Mouse (Mus musculus) skeletal muscle tissue, adult 2 months (tissue): ENCODE measurements around the gene Rpl27a.

Experiments
- DNase-seq: peaks from one replicate; pipeline ENCODE4 v3.0.0-alpha.2; 2012; ENCODE audit warnings: low read depth, low spot score

Rpl27a gene

DNA sequence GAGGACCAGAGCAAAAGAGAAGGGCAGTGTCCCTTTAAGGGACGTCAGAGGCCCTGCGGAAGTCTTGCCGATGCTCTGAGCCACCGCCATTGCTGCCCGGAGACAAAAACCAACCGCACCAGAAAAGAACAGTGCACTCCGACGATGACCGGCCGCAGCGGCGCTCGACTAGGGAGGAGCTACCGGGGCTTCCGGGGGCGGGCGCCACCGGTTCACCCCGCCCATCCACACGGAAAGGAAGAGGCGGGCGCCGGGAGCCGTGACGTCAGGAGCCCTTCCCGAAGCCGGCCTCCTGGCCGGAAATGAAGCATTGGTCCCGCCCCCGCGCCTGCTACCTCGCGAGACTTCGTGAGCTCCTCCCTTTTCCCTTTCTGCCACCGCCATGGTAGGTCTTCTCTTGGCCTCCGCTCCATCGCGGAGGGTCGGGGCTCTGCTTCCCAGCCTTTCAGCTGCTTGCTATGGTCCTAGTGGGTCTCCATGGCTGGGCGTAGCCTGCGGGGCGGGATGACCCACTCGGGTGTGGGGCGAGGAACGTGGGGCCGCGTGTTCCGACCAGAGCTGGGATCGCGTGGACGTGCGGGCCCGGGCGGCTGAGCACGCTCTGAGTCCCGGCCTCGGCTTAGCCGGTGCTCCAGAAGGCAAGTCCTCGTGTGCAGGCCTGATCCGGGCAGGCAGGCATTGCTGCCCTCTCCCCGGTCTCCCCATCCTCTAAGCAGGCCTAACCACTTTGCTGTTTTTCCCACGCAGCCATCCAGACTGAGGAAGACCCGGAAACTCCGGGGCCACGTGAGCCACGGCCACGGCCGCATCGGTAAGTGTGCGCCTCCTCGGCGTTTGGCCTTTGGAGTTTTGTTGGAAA is at the start of gene Rpl27a:
Rpl27a (plus strand) TSS at position 310 of the 859 bp plus-strand sequence.
- DNase-seq, result peak; percentile 98

DNA sequence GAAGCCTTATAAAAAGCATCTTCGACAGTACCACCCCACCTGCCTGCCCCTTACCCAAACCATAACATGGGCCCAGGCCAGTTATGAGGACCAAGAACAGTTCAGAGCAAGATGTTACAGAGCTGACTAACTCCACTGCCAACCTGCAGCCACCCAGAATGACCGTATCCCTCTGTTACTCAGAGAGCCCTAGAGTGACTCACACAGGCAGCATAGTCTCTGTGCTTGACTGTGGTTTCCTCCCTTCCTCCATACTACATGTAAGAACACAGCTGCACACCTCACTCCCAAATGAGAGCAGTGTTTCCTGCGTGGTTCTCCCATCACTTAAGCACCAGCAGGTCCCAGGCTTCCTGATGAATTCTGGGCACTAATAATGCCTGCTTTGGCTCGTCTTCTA is 48.2 kb upstream of the Rpl27a start:
- DNase-seq, result no peak

DNA sequence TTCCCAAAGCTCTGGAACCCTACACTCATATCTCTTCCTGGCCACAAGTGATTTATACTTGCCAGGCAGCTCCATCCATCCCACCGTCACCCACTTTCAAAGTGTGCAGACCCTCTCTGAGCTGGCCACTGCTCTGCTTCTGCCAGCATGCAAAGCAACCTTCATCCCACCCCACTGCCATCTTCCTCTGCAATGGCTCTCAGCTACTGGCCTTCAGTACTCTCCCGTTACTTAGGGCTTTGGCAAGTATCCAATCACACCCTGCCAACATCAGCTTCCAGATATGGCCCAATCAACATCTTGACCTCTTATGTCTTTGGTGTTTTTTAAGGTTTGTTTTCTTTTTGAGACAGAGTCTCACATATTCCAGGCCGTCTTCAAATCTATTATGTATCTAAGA is 41.0 kb upstream of the Rpl27a start:
- no peak for DNase-seq

DNA sequence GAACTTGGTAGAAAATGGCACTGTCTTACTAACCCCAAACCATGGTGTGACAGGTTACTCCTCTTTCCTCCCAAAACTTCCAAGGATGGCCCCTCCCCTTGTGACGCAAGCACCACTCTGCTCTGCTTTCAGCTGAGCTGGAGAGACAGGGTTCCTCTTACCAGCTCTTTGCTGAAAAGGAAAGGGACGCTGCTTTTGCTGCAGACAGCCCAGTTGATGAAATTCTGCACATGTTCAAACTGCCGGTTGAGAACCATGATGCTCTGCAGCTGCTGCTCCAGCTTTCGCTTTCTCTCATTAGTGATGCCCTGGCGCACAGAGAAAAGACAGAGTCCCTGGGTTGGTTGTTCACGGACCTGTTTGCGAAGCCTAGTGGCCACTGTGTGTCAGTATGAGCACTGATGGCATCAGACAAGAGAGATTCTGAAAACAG is 38.2 kb upstream of the Rpl27a start:
- DNase-seq, result no peak

DNA sequence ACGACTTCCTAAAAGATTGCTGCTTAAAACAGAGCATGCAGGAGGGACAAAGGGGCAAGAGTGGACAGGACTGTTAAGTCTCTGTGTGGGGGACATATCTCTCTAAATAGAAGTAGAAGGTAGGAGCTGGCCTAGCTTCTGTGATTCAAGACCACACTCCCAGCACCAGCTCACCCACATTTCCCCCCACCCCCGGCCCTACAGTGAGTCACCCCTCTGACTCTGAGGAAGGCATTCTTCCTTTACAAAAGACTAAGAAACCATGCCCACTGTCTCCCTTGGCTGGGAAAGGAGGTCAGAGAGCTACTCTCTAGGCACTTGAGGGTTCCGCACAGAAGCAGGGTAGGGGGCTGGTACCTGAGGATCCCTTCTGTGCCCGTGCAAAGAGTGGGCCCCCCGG is 34.7 kb upstream of the Rpl27a start:
- DNase-seq, result no peak

DNA sequence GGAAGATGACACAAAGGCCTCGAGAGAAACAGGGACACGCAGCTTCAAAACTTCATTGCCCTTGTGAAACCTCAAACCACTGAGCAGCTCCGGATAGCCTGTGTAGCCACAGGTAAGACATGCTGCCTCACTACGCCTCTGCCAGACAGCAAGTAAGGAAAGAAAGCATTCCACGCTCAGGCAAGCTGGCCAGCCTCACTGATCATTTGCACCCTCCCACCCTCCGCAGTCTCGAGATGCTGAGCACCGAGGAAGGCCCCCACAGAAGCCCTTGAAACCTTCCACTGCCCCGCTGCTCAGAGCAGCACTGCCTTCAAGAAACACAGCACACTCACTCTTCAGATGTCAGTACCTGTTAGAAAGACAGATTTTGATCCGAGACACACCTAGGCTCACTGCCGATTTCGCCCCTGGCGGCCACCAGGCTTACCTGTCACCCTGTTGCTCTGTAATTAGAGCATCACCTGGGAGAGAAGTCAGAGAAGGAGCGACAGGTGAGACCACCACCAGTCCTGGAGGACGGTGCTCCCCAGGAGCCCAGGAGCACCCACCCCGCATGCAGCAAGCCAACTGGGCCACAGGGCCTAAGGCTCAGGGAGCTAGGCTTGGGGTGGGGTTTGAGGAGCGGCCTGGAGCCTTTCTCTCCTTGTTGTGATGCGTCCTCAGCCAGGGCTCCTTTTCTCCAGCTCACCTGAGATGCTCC is 26.2 kb upstream of the Rpl27a start:
- DNase-seq, result no peak

DNA sequence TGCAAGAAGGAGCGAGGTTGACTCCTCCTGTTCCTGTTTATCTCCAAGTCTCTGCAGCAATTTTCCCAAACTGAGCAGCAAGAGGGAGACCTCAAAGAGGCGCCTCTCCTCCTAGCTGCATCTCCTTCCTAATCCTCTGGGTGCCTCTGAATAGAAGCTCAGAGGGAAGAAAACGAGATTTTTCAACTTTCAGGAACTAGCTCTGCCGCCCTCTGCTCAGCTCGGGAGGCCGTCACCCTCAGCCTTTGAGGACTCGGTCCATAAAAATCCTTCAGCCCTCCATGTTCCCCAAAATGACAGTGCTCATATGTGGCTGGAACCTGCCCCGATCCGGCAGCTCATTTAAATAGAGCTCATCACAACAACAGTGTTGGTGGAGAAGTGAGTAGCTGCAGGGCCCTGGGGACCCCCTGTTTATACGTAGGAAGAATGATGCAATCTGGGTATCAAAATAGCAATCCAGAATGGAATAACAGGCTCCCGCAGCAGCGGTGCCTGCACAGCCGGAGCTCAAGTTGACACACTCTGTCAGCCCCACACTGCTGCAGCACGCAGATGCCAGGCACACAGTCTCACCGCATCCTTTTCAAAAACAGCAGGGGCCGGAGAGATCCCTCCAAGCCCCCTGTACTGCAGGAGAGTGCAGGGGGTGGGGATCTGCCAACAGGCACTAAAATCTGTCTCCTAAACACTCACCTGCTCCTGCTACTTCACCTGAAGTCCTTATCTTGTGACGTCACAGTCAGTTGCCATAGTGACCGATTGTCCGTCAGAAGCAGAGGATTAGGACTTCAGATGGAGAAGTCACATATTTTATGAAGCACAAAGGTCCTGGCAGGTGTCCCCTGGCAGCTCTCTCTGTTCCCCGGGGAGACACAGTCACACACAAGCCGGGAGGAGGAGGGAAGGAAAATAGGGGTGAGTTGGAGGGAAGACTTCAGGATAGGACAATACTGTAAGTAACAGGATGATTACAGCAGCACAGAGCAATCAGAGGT is 25.3 kb upstream of the Rpl27a start:
- DNase-seq, result no peak

DNA sequence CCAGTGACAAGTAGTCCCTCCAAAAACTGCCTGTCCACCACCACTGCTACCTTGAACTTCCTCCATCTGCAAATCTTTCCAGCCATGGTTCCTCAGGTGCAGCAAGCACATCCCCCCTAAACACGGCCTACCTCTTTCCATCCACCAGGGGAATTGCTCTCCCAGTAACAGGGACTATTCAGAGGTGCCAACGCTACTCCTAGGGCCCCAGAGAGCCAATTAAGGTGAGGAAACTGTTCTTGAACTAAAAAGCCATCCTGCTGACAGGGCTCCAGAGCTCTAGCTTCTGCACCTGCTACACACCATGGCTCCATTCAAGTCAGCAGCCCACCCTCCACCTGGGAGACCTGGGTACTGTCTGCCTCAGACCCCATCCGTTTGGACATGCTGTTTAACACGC is 21.4 kb upstream of the Rpl27a start:
- no peak for DNase-seq

DNA sequence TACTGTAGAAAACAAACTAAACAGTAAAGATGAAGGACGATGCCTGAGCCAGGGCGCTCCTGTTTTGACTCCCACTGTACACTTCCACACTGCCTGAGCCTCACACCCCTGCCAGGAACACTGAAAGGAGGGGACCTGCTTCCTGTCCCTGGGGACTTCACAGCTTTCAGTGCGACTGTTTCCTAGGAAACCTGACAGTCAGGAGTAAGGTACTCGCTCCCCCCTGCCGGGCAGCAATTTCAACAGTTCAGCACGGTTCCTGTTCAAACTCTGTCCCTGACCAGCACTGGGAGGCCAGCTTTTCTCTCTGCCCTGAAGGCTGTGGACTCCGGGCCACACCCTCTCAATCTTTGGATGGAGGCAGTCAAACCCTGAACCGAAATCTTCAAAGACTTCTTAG is 11.8 kb upstream of the Rpl27a start:
- DNase-seq, result no peak

DNA sequence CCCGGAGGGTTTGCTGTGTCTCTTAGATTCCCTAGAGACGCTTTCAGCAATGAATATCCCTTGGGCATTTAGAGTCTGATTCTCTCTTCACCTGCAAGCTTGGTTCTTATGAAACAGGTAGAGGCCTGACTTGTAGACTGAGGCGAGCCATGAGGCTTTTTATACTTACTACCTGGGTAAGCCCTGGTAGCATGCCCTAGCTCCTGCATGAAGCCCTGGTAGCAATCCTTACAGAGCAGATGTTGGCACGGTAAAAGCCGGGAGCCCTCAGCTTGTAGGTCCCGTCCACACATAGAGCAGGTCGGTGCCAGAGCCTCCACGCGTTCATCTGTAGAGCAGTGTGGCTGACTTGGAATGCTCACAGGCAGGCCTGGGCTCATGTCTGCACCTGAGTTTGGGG is 11.4 kb upstream of the Rpl27a start:
- no peak for DNase-seq

DNA sequence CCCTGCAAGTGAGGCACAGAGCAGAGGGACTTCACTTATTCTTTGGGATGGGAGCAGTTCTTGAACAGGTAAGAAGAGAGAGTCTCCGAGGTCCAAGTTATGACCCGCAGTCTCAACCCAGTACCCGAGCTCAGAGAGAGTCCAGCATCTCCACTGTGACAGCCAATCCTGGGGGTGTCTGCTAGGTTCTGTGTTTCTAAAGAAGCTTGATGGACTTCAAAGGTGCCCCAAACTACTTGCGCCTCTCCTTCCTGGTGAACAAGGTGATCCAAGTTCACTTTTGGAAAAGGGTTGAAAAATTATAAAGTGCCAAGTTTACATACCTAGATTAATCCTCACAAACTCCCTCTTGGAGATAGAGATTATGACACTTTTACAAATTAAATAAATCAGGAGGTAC is 10.9 kb upstream of the Rpl27a start, which contains the start of gene Trim66:
Trim66 (minus strand) TSS at position 101 of the 400 bp plus-strand sequence.
- no peak for DNase-seq

DNA sequence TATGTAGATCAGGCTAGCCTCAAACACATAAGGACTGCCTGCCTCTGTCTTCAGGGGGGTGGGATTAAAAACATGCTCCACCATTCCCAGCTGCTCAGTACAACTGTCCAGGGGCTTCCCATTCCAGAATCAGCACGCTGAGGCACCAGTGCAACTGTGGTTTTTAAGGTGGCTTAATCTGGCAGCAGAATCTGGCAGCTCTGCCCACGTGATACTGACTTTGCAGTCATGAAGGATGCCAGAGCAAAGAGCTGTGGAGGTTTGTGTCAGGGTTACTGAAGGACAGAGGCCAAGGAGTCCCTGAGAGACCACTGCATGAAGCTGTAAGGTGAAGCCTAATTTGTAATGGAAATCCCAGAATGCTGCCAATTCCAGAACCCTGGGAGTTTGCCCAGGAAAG is 8.1 kb upstream of the Rpl27a start:
- DNase-seq, result no peak

DNA sequence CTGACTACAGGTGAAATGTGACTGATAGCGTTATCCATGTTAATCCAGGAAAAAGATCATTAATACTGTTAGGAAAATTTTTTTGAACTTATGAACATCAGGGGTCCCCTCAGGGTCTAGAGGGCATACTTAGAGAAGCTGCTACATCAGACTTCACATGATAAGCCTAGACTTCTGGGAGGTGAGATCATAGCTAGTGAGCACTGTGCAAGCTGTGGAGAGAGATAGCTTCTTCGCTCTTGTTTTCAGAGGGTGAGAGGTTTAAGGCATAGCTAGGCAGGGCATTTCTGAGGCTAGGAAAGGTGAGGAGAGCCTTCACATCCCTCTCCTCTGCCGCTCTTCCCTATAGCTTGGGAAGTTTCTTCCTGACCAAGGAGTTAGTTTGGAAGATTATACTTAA is 7.1 kb upstream of the Rpl27a start:
- no peak for DNase-seq

DNA sequence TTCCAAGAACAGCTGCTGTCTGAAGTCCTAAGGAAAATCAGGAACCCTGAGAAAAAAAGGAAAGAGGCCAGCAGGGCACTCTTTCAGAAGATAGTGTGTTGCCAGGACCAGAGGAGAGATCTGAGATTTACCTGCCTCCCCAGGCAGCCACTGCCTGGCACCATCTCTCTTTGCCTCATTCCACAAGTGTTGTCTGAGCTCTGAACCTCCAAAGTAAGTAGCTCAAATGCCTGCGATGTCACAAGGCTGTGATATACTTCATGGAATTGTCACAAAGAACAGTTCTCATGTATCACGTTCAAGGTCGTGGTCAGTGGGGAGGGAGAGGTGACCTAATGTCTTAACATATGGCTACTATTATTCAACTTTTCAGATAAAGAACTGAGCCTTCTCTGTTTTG is 2.4 kb upstream of the Rpl27a start:
- DNase-seq, result no peak

DNA sequence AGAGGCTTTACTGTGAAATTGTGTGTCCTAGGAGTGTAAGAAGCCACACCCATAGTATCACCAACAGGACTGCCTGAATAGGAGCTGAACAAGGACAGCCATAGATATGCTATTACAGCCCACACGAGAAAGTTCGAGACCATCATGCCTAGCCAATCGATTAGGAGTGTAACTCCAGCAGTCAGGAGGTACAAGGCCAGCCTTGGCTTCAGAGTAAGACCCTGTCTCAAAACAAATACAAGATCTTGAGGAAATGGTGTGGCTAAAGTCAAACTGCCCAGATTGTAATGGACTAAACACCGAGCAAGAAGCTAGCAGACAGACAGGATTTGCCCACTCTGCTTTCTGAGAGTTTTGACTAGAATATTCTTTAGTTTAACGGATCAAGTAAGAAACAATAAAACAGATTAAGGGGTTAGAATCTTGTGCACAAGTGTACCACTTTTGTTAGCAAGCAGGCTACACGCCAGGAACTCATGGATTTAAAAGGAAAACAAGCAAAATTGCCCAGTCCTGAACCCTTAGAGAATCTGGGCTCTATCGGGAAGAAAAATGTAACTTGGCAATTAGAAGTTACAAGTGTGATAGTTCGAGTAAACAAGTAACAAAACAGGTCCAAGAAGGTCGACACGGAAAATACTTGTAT is 788 bp upstream of the Rpl27a start:
- DNase-seq, result no peak

DNA sequence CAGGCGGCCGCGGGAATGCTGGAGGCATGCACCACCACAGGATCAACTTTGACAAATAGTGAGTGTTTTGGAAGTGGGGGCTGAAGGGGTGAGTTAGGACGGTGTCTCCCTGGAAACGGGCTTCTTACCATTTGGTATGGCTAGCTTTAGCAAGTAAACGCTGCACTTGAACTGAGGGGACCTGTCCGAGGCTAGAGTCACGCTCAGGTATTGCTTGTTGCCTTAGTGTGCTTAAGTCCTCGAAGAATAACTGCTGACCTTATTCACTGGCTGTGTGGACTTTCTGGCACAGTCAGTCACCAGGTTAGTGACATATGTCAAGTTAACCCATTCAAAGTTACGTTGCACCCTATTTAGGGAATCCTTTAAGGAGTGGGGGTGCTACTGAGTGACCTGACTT is 989 bp downstream of the Rpl27a start:
- no peak for DNase-seq

DNA sequence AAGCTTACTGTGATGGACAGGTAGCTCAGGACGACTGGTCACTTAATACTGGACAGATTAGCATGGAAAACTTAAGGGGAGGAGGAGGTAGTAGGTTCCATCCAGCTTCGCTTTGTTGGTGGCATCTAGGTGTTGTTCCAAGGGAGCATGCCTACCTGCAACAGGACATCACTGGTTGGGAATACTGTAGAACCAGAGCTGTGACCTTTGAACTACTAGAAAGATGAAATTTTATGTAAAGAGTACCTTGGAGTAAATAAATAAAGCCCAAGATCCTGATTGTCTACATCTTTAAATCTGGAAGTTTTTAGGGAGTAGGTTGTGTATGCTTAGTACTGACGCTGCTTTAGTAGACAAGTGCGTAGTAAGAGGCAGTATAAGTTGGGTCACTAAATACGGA is 3.1 kb downstream of the Rpl27a start:
- no peak for DNase-seq

DNA sequence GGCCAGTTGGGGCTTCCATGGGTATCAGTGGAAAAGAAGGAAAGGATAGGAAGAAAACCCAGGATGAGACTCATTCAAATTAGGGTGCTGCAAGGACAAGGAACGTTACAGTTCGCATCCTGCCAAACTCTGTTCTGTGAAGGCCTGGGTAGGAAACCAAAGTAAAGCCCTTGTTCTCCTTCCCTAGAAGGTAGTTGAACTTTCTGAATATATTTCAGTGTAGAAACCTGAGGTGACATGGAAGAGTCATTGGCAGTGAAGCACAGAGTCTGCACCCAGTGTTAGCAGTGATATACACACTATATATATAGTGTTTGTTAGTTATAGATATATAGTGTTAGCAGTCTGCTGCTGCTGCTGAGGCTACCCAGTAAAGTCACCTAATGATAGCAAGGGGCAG is 4.4 kb downstream of the Rpl27a start:
- no peak for DNase-seq

DNA sequence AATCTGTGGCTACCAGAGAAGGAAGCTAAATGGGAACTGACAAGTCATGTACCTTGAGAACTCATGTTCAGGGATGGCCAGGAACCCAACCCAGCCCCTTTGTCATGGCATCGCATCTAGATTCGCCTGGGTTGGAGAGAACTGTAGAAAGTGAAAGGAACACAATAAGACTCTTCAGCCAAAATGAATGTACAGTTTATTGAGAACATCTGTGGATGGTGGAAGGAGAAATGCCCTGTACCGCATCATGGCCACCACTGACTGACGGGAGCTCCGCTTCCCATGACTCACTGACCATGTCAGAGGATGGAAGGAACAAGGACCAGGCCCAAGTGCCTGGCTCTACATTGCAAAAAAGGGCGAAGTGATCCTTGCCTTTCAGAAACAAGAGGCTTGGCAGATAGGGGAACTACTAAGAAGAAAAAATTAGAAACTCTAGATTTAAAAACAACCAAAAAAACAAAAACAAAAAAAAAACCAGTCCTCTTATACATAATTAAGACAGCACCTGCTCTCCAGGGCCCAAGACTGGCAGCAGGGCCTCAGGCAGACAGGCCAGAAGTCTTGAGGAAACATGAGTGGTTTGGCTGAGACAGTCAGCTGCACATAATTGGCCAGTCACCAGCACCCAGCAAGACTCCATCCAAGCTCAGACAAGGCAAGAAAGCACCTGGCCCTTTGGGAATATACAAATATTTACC is 4.9 kb downstream of the Rpl27a start:
- no peak for DNase-seq

DNA sequence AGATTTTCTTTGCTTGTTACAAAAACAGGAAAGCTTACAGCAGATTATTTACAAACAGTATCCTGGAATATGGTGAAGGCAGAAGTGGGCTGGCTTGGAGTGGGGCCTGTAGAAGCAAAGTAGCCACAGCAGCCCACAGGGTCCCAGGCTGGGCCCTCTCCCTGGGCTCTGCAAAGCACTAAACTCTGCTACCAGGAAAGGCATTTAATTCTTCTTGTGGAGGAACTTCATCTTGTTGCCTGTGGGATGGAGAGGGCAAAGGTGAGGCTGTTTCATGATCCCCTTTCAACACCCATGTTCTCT is 5.4 kb downstream of the Rpl27a start:
- no peak for DNase-seq

DNA sequence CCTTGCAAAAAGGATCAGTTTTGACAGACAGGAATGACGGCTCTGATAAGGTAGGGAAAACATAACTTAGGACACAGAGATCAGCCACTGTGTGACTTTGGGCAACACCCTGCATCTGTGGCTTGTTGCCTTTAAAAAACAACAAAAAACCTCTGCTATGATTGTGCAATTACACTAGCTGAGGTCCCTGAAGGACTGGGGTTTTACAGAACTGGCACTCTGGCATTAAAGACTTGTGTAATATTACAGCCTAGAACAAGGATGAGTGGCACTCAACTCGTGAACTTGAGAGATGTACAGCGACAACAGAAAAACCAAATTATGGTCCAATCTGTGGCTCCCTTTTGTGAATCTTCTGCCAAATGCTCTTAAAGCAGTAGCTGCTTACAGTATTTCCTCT is 5.8 kb downstream of the Rpl27a start:
- DNase-seq, result no peak
